11 mouse cellular contexts compared by ENCODE assay signal in the genomic region with DNA sequence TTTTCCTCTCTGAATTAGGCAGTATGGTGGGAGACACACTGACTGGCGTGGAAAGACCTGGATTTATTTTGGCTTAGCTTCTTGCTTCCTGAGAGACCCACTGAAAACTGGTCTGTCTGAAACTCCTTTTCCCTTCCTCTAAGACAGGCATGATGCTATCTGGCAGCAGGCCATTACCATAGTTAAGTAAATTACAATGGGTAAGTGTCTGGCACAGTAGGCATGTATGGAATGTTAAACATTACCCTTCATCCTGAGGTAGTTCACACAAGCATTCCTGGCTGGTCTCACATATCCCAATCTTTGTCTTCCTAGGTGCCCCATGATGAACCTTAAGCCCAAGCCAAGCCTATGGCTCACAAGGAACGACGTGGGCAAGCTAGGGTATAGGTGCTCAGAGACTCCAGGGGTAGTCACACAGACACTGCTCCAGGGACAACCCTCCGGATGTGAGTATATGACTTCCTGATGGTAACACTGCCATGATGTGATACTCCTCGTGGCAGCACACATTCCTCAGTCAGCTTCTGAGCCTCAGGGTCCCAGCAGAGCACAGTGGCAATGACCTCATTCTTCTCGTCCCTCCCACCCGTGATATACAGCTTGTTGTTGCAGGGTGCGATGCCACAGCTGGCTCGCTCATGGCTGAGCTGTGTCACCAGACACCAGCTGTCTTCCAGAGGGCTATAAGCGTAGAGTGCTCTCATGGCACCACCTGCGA. TPM values are rescaled to one million over a fixed set of nuclear protein-coding genes. Genes with fewer than 3 reads are reported as not detected.
DNase-seq lines count a peak whose midpoint lies in the region; ATAC-seq and TF ChIP-seq lines count a peak whose summit lies in the region.
"Had no signal": no experiment of that assay in that cellular context is flagged by ENCODE, and none has a peak within 500 bp of the region (broad histone marks: within the 10 kb centered on the region; RNA-seq: fewer than 3 reads in every experiment).

No protein-coding gene starts in this region.

- H3K4me3 ChIP-seq in heart, postnatal 0 days (ENCODE audit: low read depth, low read length) = no peak overlapping the region
- no peak overlapping the region for H3K4me3 ChIP-seq in lung, embryonic 16.5 days (ENCODE audit: low read length)
- H3K4me3 ChIP-seq: forebrain, embryonic 12.5 days had no signal

- H3K27ac ChIP-seq in heart, postnatal 0 days (ENCODE audit: low read depth) = peak overlapping the region; percentile 48; the same call in 1 of the 2 replicates
- H3K27ac ChIP-seq in lung, embryonic 16.5 days (ENCODE audit: low read length) = peak overlapping the region; percentile 68
- H3K27ac ChIP-seq: forebrain, embryonic 12.5 days; macrophage had no signal

- DNase-seq in embryo, embryonic 10 days (ENCODE audit: low spot score) = peak; percentile 10
- no peak for DNase-seq in embryo, embryonic 10.5 days (ENCODE audit: low spot score)
- DNase-seq in heart, postnatal 0 days (ENCODE audit: low spot score) = peak; percentile 15
- DNase-seq in heart, adult 8-10 months (ENCODE audit: low spot score) = no peak
- DNase-seq in lung, postnatal 4 days = no peak
- peak; percentile 46 for DNase-seq in skeletal muscle tissue, adult 2 months (ENCODE audit: low read depth, low spot score)
- no peak for DNase-seq in left cerebral cortex, adult 9 months (ENCODE audit: low spot score in 2 of 2)
- DNase-seq: right cerebral cortex, postnatal 4 days had no signal

- no peak for TF ChIP-seq EP300 in heart, postnatal 0 days (IDR thresholded peaks at IDR 0.05; ENCODE audit: low read depth)

- H3K27me3 ChIP-seq in heart, postnatal 0 days (ENCODE audit: control insufficient read depth, insufficient read depth, low read length) = no peaks in the 10 kb centered on the region
- H3K27me3 ChIP-seq in lung, embryonic 16.5 days (ENCODE audit: control insufficient read depth, insufficient read depth, low read depth, low read length) = no peaks in the 10 kb centered on the region
- H3K27me3 ChIP-seq: forebrain, embryonic 12.5 days had no signal

- WGBS in heart, postnatal 0 days = 44% methylated on average over 11 of the region's 11 CpGs
- 50% methylated on average over 11 of the region's 11 CpGs for WGBS in lung, embryonic 16.5 days

- TF ChIP-seq CTCF in heart, postnatal 0 days (IDR thresholded peaks at IDR 0.05; ENCODE audit: low read depth) = no peak

- H3K9ac ChIP-seq in heart, postnatal 0 days (replicated peaks; ENCODE audit: low read depth, low read length) = no peak overlapping the region
- no peak overlapping the region for H3K9ac ChIP-seq in lung, embryonic 16.5 days (ENCODE audit: low read length)
- H3K9ac ChIP-seq: forebrain, embryonic 12.5 days had no signal

- H3K36me3 ChIP-seq in heart, postnatal 0 days (replicated peaks; ENCODE audit: control insufficient read depth, insufficient read depth, low read length) = peaks cover 22% of the 10 kb centered on the region
- no peaks in the 10 kb centered on the region for H3K36me3 ChIP-seq in lung, embryonic 16.5 days (ENCODE audit: control insufficient read depth, insufficient read depth, low read length)
- H3K36me3 ChIP-seq: forebrain, embryonic 12.5 days had no signal

- H3K9me3 ChIP-seq in heart, postnatal 0 days (replicated peaks; ENCODE audit: control insufficient read depth, low read length) = no peaks in the 10 kb centered on the region
- no peaks in the 10 kb centered on the region for H3K9me3 ChIP-seq in lung, embryonic 16.5 days (ENCODE audit: control insufficient read depth, low read length)
- H3K9me3 ChIP-seq: forebrain, embryonic 12.5 days had no signal

- H3K4me1 ChIP-seq in heart, postnatal 0 days (ENCODE audit: control insufficient read depth, insufficient read depth) = peaks cover 12% of the 10 kb centered on the region
- H3K4me1 ChIP-seq in lung, embryonic 16.5 days (replicated peaks; ENCODE audit: control insufficient read depth, insufficient read depth, low read length) = peaks cover 11% of the 10 kb centered on the region
- H3K4me1 ChIP-seq: forebrain, embryonic 12.5 days had no signal

- peak; percentile 75 for ATAC-seq in heart, postnatal 0 days (ENCODE audit: insufficient read depth, low read depth)
- ATAC-seq in lung, embryonic 16.5 days (ENCODE audit: low read depth) = peak; percentile 90

- no peak overlapping the region for H3K4me2 ChIP-seq in heart, postnatal 0 days (ENCODE audit: low read depth, low read length)
- H3K4me2 ChIP-seq in lung, embryonic 16.5 days (ENCODE audit: low read depth, low read length) = no peak overlapping the region
- H3K4me2 ChIP-seq: forebrain, embryonic 12.5 days had no signal

RNA-seq across cellular contexts. Expression of gene Klhl6, which starts 36.1 kb away (rescaled TPM):
- total RNA-seq in heart, postnatal 0 days (2014; rRNA removed; ENCODE audit: low replicate concordance) = 8.0 and 12.1 TPM in 2 replicates
- 13.7 and 14.9 TPM in 2 replicates for polyA plus RNA-seq in heart, postnatal 0 days (2015; fragmentation: Nextera tagmentation; extraction: Ambion mirVana)
- total RNA-seq in heart, adult 8-10 months (2022) = 1 to 10 TPM; 3.3 to 4.2 (median 4.0) TPM
- 16.7 and 18.3 TPM in 2 replicates for polyA plus RNA-seq in lung, embryonic 16.5 days (2015; fragmentation: Nextera tagmentation; extraction: Ambion mirVana)

Comparison
In these comparisons a context has a peak if more than half of its experiments do, and no peak if none do; other contexts are left out.
1. DNase-seq: peak in embryo, embryonic 10 days (single experiment), heart, postnatal 0 days (single experiment) and skeletal muscle tissue, adult 2 months (single experiment); none in embryo, embryonic 10.5 days (single experiment), heart, adult 8-10 months (single experiment), lung, postnatal 4 days (0 of 2) and left cerebral cortex, adult 9 months (0 of 2).